Mouse (Mus musculus): Measurements from ENCODE around the gene Pear1. TPM values are rescaled to one million over a fixed set of nuclear protein-coding genes. Genes with fewer than 3 reads are reported as not detected.
"Not testable (repeated sequence)": the region's sequence is repeated elsewhere in the genome, so short reads cannot be mapped to it uniquely, and the experiment has no call there.

Pear1 gene
- 6.5 to 33.3 TPM (median 10.7 TPM) in 3 replicates for total RNA-seq (2017)

DNA sequence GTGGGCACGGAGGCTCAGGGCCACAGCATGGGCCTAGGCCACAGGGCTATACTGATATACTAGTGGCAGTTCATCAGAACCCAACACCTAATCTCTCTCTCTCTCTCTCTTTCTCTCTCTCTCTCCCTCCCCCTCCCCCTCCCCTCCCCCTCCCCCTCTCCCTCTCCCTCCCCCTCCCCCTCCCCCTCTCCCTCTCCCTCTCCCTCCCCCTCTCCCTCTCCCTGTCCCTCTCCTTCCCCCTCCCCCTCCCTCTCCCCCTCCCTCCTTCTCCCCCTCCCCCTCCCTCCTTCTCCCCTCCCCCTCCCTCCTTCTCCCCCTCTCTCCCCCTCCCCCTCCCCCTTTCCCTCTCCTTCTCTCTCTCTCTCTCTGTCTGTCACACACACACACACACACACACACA lies at the start of gene Pear1:
Gene Pear1, minus strand, starts transcription at position 101 of the 400 bp plus-strand sequence.
- ATAC-seq (replicated peaks; ENCODE audit: insufficient number of reproducible peaks, low FRiP score, low TSS enrichment, poor library complexity, severe bottlenecking) = not testable (repeated sequence)

DNA sequence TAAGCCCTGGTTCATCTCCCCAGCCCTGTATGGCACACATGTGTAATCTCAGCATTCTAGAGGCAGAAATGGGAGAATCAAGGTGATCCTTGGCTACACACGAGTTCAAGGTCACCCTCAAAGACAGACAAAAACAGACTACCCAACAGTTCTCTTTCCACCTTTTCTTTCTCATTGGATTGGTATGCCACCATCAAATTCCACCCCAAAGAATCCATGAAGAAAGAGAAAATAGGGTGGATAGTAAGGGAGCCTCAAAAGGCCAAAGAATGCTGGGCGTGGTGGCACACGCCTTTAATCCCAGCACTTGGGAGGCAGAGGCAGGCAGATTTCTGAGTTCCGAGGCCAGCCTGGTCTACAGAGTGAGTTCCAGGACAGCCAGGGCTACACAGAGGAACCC lies 40.0 kb upstream of the Pear1 start:
- not testable (repeated sequence) for ATAC-seq (replicated peaks; ENCODE audit: insufficient number of reproducible peaks, low FRiP score, low TSS enrichment, poor library complexity, severe bottlenecking)

DNA sequence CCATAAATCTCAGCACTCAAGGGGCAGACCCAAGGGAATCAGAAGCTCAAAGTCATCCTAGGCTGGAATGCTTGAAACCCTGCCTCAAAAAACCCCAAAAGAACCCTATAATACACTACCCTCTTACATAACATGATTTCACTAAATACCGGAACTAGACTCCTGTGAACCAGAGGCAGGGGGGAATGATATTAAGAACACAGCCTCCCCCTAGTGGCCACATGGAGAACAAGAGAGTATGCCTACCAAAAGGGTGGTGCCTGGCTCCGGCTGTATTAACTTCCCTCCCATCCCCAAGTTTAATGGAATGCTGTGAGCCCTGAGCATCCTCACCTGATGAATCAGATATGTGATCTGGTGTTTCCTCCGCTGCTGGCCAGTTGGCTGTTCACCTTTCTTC lies 35.7 kb upstream of the Pear1 start:
- peak; percentile 77 for ATAC-seq (replicated peaks; ENCODE audit: insufficient number of reproducible peaks, low FRiP score, low TSS enrichment, poor library complexity, severe bottlenecking)

DNA sequence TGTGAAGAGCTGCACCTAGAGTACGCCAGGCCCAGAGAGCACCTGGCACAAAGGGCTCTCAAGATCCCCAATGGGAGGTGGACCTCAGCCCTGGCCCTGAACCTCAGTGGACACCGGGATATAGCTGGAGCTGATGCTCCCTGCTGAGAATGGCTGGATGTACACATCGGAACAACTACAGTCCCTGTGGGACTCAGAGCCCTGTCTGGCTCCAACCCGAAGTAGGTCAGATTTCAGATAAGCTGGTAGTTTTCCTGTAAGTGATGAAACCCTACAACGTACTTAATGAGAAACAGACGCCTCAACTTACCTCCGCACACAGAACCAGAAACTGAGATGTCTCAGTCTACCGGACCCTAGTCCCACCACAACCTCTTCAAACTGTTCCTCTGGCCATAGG lies 33.6 kb upstream of the Pear1 start:
- ATAC-seq (replicated peaks; ENCODE audit: insufficient number of reproducible peaks, low FRiP score, low TSS enrichment, poor library complexity, severe bottlenecking) = no peak

DNA sequence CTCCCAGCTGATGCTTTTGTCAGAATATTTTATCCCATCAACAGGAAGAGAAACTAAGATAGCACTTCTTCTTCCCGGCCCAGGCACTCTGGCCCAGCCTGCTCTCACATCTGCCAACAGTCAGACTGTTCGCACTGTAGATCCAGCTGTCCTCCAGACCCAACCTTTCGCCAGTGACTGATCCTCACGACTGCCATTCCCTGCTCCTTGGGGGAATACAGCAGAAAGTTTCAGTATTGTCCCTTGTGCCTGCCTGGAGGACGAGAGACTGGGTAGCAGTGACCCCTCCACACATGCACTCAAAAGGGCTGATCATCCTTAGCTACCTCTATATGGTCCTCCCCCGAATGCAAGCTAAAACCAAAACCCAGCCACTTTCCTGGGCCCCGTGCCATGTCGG lies 31.8 kb upstream of the Pear1 start:
- ATAC-seq (replicated peaks; ENCODE audit: insufficient number of reproducible peaks, low FRiP score, low TSS enrichment, poor library complexity, severe bottlenecking) = no peak

DNA sequence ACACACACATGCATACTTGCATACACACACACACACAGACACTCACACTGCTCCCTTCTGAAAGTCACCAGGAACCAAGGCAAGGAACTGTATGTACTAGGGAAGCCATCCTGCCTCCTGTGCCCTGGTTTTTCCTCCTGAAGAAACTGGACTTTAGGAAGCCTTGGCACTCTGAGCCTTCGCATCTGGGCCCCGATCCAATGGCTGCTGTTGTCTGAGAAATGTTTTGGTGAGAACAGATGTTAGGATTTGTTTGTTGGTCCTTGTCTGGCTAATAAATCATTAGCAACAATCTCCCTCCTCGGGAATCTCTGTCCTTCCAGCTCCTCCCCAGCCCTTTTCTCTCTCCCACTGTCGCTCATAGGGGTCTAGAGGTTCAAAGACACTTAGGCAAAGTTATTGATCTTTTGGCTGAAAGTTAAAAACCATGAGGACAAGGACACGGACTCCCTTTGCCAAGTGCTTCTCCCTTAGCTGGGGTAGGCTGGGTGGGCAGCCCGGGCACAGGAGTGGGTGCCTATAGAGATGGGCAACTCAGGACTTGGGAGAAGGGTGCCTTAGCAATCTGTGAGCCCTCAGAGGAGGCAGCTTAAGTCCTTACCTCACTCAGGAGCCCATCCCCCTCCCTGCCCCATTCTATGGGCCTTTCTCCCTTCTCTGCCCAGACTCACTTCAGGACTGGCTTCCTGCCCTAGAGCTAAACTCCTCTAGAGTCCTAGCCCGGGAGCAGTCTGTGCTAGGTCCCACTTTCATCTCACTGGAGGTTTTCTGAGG lies 30.9 kb upstream of the Pear1 start:
- no peak for ATAC-seq (replicated peaks; ENCODE audit: insufficient number of reproducible peaks, low FRiP score, low TSS enrichment, poor library complexity, severe bottlenecking)

DNA sequence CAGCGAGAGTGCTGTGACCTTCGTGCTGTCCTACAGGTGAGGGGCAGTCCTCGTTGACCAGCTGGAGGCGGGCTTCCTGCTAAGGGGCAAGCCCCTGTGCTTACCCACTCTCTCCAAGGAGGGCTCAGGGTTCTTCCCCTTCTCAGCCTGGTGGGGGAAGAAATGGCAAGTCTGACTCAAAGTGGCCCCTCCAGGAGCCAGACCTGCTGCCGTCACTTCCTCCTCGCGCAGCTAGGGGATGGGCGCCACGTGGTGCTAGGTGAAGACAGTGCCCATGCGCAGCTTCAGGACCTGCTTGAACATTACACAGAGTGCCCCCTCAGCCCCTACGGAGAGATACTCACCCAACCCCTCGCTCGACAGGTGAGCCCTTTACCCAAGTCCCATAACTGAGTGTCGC lies 25.0 kb upstream of the Pear1 start:
- no peak for ATAC-seq (replicated peaks; ENCODE audit: insufficient number of reproducible peaks, low FRiP score, low TSS enrichment, poor library complexity, severe bottlenecking)

DNA sequence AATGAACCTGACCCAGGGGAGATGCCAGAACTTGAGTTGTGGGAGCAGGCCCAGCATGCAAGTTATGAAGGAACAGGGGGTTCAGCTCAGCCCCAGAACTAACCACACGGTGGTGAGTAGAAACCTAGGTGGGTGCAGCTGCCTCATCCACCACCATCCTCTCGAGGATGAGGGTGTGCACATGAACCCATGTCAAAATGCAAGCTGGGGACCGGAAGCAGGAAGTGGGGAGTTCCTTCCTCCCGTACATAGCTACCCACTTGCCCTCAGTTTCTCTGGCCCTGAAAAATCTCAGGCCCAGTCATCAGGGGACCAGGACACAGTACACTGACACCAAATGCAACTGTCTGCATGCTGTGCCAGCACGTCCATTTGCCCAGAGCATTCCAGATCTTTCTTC lies 23.6 kb upstream of the Pear1 start:
- ATAC-seq (replicated peaks; ENCODE audit: insufficient number of reproducible peaks, low FRiP score, low TSS enrichment, poor library complexity, severe bottlenecking) = no peak

DNA sequence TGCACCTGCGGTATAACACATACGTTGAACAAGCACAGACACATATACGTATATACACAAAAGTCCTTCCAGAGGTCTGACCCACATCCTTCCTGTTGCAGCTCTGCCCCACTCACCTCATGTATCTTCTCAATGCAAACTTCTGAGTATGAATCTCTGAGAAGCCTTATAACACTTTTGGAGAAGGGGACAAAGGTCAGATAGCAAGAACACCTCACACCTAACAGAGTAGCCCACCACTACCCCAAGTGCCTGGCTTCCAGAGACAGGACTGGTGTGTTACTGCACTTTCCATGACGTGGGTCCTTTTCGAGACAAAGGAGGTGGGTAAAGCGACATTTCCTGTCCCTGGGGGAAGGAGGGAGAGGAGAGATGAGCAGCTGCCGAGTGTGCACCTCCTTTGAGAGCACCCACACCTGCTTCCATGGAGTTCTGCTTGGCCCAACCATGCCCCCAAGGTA lies 22.6 kb upstream of the Pear1 start, which contains the start of gene Sh2d2a:
Gene Sh2d2a, plus strand, starts transcription at position 106 of the 461 bp plus-strand sequence.
- peak; percentile 71 for ATAC-seq (replicated peaks; ENCODE audit: insufficient number of reproducible peaks, low FRiP score, low TSS enrichment, poor library complexity, severe bottlenecking)

DNA sequence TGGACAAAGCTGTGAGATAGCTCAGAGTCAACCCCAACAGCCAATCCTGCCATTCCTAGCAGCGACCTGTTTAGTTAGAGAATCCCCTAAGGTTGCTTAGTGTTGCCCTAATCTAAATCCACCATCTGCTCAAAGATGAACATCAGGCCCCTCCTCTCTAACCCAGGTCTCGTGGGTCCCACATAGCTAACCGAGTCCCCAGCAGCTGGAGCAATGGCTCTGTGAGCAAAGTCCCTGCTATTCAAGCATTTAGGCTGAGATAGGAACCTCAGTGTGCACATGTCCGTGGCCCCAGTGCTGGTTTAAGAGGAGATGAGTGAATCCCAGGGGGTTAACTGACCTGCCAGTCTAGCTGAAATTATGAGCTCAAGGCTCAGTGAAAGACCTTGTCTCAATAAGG lies 22.1 kb upstream of the Pear1 start:
- no peak for ATAC-seq (replicated peaks; ENCODE audit: insufficient number of reproducible peaks, low FRiP score, low TSS enrichment, poor library complexity, severe bottlenecking)

DNA sequence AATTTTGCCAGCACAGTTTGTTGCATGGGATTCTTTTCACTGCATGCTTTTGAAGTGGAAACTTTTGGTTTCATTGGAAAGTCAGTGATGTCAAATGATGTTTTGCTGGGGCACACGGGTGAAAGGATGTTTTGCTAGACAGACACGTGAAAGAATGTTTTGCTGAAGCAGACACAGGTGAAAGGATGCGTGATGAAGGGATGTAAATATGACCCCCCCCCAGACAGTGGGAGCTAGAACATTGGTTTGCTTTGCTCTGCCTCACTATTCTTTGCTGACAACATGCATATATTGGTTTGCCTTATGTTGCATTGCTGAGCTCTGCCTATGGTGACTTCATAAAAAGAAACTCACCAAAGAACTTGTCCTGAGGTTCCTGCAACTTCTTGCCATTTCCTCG lies 20.9 kb upstream of the Pear1 start:
- ATAC-seq (replicated peaks; ENCODE audit: insufficient number of reproducible peaks, low FRiP score, low TSS enrichment, poor library complexity, severe bottlenecking) = no peak

DNA sequence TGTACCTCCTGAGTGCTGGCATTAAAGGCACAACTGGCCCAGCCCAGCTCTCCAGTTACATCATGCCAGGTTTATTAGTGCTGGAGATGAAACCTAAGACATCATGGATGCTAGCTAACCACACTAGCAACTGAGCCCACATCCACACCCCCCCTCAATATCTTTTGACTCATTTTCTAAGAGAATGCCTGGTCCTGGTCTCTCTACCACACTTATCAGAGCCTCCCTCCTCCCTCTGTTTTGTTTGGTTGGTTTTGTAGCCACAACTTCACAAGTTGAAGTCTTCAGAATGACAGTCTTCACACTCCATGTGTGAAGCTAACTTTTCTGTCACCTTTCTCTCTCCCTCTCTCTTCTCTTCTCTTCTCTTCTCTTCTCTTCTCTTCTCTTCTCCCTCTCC lies 16.8 kb upstream of the Pear1 start:
- ATAC-seq (replicated peaks; ENCODE audit: insufficient number of reproducible peaks, low FRiP score, low TSS enrichment, poor library complexity, severe bottlenecking) = peak; percentile 68; the same call in 1 of the 2 replicates

DNA sequence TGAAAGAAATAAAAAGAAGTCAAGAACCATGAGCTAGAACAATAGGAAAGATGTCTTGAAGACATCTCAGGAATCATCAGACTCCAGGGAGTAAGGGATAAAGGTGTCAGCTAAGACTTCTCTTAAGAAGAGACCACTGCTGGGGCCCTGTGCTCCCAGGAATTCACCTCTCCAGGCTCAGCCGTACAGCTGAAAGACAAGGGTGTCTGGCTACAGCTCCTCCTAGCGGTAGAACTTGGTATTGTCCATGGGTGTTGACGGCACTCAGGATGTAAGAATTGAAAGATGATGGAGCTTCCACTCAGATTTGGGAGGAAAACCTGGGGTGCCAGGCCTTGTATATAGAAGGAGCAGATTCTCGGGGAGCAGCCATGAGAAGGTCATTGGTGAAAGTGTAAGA lies 14.5 kb upstream of the Pear1 start:
- ATAC-seq (replicated peaks; ENCODE audit: insufficient number of reproducible peaks, low FRiP score, low TSS enrichment, poor library complexity, severe bottlenecking) = peak; percentile 75

DNA sequence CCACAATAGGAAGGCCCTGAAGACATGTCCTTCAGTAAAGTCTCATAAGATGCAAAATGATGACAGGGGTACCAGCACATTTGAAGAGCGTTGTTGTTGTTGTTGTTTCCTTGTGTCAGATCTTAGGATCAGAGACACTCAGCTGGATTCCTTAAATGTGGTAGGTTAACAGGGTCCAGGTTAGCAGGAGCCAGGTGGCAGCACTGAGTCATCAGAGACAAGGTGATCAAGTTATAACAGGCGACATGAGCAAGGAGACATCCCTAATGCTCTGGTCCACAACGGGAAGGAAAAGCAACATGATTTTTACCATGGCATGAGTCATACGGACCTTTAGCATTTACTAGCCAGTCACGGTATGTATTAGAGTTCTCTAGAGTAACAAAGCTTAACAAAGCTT lies 9.4 kb upstream of the Pear1 start:
- ATAC-seq (replicated peaks; ENCODE audit: insufficient number of reproducible peaks, low FRiP score, low TSS enrichment, poor library complexity, severe bottlenecking) = no peak

DNA sequence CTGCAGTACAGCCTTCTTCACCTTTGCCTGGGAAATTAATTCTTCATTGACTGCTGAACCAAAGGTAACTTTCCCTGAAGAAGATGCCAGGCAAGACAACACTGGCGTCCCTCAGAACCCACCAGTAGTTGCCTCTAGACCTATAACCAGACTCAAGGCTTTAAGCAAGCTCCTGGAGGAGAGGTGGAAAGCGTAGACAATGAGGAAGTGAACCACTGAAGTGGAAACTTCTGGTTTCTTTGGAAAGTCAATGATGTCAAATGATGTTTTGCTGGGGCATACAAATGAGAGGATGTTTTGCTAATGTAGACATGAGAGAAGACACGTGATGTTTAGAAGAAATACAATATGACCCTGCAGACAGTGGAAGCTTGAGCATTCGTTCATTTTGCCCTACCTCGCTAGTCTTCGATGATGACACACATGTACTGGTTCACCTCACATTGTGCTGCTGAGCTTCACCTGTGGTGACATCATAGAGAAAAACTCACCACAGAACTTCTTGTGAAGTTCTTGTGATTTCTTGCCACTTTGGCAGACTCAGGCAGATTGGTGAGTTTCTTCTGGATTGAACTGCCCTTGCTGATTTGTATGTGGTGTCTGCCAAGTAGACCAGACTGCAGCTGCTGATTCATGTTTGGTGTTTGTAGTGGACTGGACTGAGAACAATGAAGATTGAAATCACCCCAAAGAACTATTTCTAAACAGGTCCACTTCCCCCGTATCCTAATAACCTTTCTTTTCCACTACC lies 8.2 kb upstream of the Pear1 start:
- no peak for ATAC-seq (replicated peaks; ENCODE audit: insufficient number of reproducible peaks, low FRiP score, low TSS enrichment, poor library complexity, severe bottlenecking)

DNA sequence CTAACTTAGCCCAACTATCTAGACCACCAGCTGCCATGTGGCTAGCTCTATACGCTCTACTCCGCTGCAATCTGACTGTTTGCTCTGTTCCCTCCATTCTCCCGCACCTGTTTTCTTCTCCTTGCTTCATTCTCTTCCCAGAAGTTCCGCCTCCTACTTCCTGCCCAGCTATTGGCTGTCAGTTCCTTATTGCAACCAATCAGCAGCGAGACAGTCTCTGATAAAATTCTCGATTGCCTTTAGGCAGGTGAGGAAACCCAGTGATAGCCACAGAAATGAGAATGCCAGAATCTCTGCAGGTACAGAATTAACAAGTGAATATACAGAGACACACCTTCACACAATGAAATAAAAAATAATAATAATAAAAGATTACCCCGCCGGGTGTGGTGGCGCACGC lies 4.9 kb upstream of the Pear1 start:
- ATAC-seq (replicated peaks; ENCODE audit: insufficient number of reproducible peaks, low FRiP score, low TSS enrichment, poor library complexity, severe bottlenecking) = no peak

DNA sequence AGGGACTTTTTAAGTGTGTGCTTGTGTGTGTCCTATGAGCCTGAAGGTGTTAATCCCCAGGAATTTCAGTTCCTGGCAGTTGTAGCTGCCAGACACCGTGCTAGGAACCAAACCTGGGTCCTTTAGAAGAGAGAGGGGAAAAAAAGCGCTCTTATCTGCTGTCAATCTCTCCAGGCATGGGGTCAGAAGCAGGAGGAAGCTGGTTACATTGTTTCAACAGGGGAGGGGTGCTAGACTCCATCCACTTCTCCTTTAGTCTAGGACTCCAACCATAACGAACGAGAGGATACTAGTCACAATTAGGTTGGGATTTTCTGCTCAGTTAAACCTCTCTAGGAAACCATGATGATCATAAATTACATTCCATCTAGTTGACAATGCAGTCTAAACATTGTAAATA lies 4.3 kb upstream of the Pear1 start:
- no peak for ATAC-seq (replicated peaks; ENCODE audit: insufficient number of reproducible peaks, low FRiP score, low TSS enrichment, poor library complexity, severe bottlenecking)

DNA sequence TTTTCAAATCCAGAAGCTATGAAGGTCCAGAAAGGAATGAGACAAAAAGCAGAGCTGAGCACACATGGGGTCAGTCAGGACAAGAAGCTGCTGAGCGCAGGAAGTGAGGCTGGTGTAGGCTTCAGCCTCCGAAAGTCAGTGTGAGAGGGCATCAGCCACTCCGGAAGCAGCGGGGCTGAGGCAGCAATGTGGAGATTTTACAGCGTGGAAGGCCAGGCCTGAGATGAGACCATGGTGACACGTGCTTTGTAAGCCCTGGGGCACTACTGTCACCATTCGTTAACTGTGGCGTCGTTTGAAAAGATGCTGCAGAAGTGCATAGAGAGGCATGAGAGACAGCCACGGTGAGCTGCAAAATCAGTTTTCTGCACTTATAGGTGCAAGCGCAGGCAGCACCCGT lies 5.9 kb downstream of the Pear1 start:
- no peak for ATAC-seq (replicated peaks; ENCODE audit: insufficient number of reproducible peaks, low FRiP score, low TSS enrichment, poor library complexity, severe bottlenecking)

DNA sequence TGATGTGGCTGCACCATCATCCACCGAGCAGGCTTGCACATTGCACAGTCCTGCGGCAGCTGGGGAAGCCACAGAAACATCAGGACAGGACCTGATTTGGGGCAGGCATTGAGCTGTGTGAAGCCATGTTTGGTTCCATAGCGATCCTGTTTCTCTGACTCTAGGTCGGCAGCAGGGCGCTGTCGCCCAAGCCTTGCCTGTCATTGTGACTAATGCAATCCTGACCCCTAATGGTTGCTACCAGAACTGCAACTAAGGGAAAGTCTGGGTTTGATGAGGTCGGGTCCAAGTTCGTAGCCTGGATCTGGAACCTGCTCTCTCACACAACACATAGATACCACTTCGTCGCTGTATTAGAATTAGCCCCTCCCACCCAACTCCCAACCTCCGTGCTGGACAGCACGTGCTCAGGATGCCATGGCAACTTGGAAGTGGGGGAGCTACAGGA lies 7.4 kb downstream of the Pear1 start:
- peak; percentile 85 for ATAC-seq (replicated peaks; ENCODE audit: insufficient number of reproducible peaks, low FRiP score, low TSS enrichment, poor library complexity, severe bottlenecking)

DNA sequence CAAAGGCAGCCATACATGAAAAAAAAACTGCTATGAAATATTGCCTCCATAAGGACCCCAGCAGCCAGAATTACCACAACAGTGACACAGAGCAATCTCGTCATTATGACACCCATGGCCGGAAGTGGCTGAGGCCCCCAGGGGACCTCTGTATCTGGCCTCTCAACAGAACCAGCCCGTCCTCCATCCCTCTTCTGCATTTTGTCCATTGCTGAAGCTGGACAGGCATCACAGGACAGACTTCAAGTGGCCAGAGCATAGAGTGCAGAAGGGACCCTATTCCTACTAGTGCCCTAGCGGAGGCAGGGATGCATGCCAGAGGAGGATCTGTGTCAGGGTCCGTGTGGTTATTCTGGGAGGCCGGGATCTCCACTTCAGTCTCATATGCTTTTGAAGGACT lies 7.9 kb downstream of the Pear1 start:
- no peak for ATAC-seq (replicated peaks; ENCODE audit: insufficient number of reproducible peaks, low FRiP score, low TSS enrichment, poor library complexity, severe bottlenecking)
